Mouse (Mus musculus): ENCODE measurements around the gene Rtn4rl1.
A peak's percentile ranks its signal among the peaks of the same experiment; 100 is the strongest.
"Not testable (repeated sequence)": the region's sequence is repeated elsewhere in the genome, so short reads cannot be mapped to it uniquely, and the experiment has no call there.

Rtn4rl1 gene

DNA sequence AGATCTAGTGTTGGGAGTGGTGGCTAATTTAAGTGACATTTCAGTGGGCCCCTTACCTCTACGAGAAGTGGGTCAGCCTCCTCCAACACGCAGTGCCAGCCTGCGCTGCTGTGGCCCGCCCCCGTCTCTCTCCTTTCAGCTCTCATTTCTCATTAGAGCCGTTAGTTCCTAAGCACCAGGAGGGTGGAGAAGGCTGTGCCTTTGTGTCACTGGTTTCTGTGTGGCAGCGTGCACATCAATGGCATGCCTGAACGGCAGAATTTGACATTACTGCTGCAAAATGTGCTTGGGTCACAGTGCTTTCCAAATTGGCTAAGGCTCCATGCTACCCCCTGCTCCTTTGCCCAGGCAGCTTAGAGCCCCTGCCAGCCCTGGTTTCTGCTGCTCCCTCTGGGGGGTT, 79.9 kb downstream of the Rtn4rl1 start:
- DNase-seq (ENCODE audit: extremely low spot score, low spot score) = no peak

- no peak for DNase-seq (ENCODE audit: extremely low spot score, low spot score)
Observed at GRCm38 (mm10) chr11:75275035-75275434, 81.5 kb downstream of the Rtn4rl1 start.

DNA sequence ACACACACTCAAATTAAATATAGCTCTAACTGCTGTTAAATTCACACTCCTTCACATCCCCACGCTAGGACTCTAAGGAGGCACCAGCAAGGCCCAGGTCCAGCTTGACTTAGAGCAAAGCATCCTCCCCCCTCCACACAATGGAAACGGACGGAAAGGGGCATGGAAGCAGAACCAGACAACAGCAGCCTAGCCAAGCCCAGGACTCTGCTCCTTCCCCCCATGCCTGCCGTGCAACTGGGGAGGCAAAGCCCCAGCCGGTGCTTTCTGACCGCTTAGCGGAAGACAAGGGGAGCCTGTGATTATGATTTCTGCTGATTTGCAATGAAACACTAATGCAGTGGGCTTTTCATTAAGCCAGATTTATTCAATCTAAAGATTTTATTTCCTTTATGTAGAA, 84.5 kb downstream of the Rtn4rl1 start:
- no peak for DNase-seq (ENCODE audit: extremely low spot score, low spot score)

- no peak for DNase-seq (ENCODE audit: extremely low spot score, low spot score)
Observed at GRCm38 (mm10) chr11:75279013-75279341, 85.4 kb downstream of the Rtn4rl1 start.

DNA sequence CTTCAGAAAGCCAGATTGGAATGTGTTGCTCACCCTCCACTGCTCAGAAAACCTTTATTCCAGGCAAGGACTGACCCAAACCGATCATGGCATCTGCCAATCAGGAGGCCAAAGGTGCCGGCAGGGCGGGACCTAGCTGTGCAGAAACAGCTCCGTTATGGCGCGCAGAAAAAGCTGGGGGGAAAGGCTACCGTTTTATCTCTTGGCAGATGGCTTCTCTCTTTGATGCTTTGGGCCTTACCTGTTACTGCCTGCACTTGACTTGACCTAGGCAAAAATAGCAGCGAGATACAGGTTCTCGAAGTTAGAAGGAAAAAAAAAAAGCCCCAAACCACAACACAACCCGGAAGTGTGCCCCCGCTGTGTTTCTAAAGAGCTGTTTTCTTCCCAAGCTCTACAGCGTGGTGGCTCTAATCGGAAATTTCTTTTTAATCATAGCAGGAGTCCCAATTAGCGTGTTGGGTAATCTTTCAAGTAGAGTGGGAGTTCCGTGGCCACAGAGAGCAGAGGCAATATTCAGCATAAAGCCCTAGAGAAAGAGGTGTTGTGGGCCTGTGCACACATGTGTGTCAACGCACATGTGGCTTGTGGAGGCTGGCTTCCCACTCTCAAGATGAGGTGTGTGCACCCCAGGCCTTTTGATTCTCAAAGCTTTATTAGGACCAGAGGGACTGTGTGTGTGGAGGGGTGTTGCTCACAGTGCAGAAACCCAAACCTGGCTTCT, 85.9 kb downstream of the Rtn4rl1 start:
- peak; percentile 55 for DNase-seq (ENCODE audit: extremely low spot score, low spot score)

GRCm38 (mm10) chr11:75280066-75280410, 86.5 kb downstream of the Rtn4rl1 start:
- DNase-seq (ENCODE audit: extremely low spot score, low spot score) = no peak

- DNase-seq (ENCODE audit: extremely low spot score, low spot score) = no peak
Observed at GRCm38 (mm10) chr11:75280435-75281001, 86.9 kb downstream of the Rtn4rl1 start.

- no peak for DNase-seq (ENCODE audit: extremely low spot score, low spot score)
Observed at GRCm38 (mm10) chr11:75281380-75282256, 88.0 kb downstream of the Rtn4rl1 start.

DNA sequence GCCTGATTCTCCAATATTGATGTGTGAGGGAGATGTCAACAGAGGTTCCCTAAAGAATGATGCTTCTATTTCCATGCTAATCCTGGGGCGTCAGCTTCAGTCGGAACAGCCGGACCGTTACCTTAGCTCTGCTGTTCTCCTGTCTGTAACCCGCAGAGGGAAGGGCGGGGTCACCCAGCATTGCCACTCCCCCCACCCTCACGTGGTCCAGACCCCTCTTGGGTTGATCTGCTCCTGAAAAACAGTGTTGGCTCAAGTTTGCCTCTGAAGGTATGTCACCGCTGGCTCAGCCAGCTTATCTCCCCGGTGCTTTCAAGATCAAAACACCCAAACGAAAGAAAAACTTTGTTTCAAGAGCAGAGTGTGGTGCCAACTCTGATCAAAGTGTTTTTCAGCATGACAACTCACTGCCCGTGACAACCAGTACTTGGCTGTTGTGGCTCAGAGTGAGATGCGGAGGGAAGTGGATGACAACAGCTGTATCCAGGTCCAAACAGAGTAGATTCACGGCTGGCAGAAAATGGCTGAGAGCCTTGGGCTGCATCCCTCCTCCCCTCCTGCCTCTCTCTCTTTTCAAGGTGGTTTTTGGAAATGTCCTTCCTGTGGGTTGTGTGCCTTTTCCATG, 89.0 kb downstream of the Rtn4rl1 start:
- DNase-seq (ENCODE audit: extremely low spot score, low spot score) = no peak

- DNase-seq (ENCODE audit: extremely low spot score, low spot score) = not testable (repeated sequence)
Observed at GRCm38 (mm10) chr11:75283784-75284183, 90.2 kb downstream of the Rtn4rl1 start.

DNA sequence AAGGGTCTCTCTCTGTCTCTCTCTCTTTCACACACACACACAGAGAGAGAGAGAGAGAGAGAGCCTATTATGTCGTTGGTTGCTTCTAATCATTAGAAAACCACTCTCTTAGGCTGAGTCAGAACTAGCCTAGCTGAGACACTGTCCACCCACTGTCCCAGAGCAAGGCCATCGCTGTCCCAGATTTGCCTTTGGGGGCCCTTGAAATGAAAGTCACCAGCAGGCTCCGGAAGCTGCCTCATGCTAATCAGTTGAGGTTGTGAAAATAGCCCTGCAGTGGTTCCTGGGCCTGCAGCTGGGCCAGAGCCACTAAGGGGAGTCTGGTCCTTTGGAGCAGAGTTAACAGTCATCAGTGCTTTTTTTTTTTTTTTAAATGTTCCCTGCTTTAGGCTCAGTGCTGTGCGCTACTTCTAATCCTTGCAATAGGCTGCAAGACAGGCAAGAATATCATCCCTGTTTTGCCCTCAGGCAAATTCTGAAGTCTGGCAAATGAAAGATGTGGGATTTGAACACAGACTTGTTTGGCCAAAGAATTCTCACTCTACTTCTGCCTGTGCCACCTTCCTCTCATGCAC, 92.4 kb downstream of the Rtn4rl1 start:
- DNase-seq (ENCODE audit: extremely low spot score, low spot score) = no peak

DNA sequence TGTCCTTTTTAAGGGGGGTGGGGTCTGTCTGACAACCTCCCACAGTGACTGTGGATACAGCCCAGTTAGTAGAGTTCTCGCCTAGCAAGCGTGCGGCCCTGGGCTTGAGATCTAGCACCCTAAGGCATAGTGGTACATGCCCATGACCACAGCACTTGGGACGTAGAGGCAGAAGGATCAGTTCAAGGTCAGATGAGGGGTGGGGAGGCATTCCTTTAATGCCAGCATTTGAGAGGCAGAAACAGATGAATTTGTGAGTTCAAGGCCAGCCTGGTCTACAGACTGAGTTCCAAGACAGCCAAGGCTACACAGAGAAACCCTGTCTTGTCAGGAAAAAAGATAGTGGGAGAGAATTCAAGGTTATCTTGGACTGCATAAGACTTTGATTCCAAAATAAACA, 93.3 kb downstream of the Rtn4rl1 start:
- DNase-seq (ENCODE audit: extremely low spot score, low spot score) = no peak

GRCm38 (mm10) chr11:75287940-75288339, 94.4 kb downstream of the Rtn4rl1 start:
- DNase-seq (ENCODE audit: extremely low spot score, low spot score) = no peak

DNA sequence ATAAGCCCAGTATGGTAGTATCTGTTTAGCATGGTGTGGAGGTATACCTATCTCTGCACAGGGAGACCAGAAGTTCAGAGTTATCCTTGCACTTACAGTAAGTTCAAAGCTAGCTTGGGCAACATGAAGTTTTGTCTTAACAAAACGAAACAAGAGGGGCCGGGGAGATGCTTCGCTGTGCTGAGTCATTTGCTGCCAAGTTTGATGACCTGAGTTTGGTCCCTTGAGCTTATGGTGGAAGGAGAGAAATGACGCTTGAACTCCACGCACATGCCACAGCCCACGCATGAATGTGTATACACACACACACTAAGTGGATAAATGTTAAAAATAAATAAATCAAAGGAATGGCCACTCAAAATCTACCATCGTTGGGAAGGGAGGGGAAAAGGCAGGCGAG, 94.9 kb downstream of the Rtn4rl1 start:
- no peak for DNase-seq (ENCODE audit: extremely low spot score, low spot score)

DNA sequence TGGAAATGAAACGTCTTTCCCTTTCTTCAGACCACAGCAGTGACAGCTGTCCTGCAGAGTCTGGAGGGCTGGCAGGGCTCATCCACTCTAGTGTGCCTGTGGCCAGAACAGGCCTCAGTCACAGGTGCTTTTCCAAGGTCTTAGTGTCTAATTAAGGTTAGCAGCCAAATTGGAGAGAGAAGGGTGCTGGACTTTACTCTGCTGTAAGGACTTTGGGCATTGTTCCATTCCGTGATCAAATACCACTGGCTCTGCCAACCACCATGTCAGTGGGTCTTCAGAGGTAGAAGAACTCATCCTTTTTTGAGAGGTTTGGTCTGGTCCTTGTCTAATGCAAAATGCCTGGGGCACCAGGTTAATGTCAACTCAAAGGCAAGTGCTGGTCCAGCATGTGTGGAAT, 95.5 kb downstream of the Rtn4rl1 start:
- no peak for DNase-seq (ENCODE audit: extremely low spot score, low spot score)

DNA sequence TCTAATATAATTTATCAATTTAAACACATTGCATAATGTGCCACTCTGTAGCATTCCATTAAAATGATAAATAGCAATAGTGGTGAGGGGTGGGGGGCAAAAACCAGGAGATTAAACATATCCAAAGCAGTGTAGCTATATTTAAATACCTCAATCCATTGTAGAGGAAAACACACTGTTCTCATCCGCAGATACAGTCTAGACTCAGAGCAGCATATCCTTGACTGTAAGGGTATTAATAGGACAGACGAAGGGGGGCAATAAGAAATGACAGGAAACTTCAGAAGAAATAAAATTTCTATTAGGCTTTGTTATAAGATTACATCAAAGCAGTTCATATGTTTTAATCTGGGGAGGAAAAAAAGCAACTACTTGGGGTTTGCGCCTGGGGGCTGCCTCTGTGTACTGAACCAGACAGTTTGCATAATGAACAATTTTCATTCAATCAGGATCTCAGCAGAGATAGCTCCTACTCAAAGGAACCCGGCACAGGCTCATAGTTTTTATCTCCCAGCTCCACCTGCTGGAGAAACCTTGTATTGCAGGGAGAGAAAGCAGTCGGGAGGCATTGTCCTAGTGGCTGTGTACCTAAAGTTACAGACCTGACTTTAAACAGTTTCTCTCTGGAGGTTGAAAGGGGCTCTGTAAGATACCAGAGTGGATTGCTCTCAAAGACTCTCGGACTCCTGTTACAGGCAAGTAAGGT, 97.1 kb downstream of the Rtn4rl1 start:
- peak; percentile 93 for DNase-seq (ENCODE audit: extremely low spot score, low spot score)

DNA sequence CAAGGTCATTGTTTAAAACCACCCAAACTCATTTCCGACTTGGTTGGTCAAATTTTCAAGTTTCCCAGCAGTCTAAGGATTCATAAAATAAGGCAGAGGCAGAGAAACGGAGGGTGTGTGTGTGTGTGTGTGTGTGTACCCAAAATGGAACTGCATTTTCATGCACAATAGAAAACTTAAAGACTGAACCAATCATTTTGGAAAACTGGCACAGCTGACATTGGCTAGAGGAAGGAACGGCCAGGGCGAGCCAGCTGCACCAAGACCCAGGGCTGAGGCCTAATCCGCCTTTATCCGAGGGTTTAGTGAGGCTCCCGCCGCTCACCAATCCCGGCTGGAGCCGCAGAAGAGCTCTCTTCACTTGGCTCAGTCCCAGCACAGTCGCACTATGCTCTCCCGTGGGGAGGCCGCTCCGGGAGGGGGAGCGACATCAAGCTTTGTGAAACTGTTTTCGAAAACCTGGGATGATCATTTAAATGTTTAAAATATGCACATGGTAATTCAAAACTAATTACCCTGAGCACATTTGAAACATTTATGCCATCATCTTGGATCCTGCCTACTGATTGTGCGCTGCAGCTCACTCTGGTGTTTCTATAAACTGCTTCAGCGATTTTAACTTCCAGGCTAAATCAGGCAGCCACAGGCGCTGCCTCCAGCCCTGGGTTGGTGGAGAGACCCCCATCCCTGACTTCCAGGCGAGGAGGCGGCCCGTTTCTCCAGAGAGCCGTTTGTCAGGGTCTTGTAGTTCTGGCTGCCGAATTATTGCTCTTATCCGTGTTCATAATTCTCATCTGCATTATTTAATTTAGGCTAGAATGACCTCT, 98.0 kb downstream of the Rtn4rl1 start:
- no peak for DNase-seq (ENCODE audit: extremely low spot score, low spot score)

GRCm38 (mm10) chr11:75292281-75292680, 98.7 kb downstream of the Rtn4rl1 start:
- DNase-seq (ENCODE audit: extremely low spot score, low spot score) = no peak

DNA sequence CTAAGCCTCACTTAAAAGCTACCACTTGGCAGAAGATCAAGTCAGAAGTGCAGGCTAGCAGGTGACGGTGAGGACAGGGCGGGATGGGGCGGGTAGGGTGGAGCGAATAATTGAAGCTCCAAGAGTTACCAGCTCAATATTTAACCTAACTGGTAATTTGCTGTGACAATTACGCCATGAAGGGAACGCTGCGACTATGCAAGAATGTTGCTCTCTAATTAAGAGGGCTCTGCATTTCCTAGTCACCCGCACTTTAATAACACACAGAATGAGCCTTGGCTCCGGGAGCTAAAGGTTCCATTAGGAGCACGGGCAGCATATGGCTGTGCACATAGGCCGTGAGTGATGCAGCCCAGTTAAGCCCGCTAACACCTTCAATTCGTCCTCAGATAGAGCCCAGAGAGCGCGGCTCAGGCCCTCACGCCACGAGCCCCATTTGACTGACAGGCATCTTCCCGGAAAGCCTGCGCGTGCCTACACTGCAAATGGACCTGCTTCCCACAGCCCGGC, 100.3 kb downstream of the Rtn4rl1 start:
- DNase-seq (ENCODE audit: extremely low spot score, low spot score) = no peak

GRCm38 (mm10) chr11:75294862-75295261, 101.3 kb downstream of the Rtn4rl1 start:
- DNase-seq (ENCODE audit: extremely low spot score, low spot score) = no peak
